Mouse (Mus musculus) adrenal gland, postnatal 25 days (tissue): Measurements from ENCODE around the gene Chst1. TPM values are rescaled to one million over a fixed set of nuclear protein-coding genes. Genes with fewer than 3 reads are reported as not detected.
A peak's percentile ranks its signal among the peaks of the same experiment; 100 is the strongest.

Experiments used
- DNase-seq: peaks from one replicate; pipeline ENCODE4 v3.0.0; 2021; ENCODE audit warnings: mixed read lengths
- long read RNA-seq: library from polyadenylated mRNA; stranded (forward); transcript quantifications from one replicate; pipeline ENCODE4 v2.0.0, GENCODE M21; 2021
- total RNA-seq: library from RNA; stranded (reverse); gene quantifications from 2 replicates; pipeline ENCODE4 v1.2.3, GENCODE M21; 2021

The Chst1 gene
- 12.8 and 13.5 TPM in 2 replicates for total RNA-seq
- long read RNA-seq, transcript Chst1-201 (3 exons, 2,680 nt), result major isoform, 18 of 20 reads
- long read RNA-seq, partial matches to known transcripts, result 2 of 20 reads
- long read RNA-seq, other reads (novel, unspliced or antisense), result 0 of 20 reads

DNA sequence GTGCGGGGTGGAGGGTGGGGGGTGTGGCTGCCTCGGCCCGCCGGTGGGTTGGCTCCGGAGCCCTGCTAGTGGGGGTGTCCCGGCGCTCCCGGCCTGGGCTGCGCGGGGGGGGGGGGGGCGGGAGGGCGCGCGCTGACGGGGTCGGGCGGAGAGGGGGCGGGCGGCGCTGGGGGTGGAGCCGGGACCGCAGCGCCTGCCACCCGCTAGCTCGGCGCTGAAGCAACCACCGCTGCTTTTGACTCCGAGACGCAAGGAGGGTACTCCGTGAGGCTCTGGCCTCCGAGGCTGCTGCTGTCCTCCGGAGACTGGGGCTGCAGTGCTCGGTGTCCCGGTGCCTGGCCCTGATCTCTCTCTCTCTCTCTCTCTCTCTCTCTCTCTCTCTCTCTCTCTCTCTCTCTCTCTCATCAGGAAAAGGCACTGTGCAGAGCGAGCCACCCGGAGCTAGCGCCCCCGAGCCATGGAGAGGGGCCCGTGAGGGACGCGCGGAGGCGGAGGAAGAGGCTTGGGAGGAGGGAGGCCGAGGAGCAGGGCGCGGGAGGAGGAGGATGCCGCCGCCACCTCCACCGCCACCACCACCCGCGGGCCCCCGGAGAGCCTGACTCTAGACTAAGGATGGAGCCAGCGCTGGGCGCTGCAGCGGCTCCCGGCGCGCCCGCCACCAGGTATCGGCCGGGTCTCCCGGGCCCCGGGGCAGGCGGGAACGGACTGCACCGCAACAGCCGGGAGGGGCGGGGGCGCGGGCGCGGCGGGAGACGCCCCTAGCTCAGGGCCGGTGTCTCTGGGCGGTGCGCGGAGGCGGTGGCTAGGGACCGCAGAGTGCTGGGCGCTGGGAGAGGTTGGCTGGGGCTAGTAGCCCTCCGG lies at the start of gene Chst1:
TSS of gene Chst1 (plus strand) at position 221 of the 861 bp plus-strand sequence.
- DNase-seq, result peak; percentile 61

DNA sequence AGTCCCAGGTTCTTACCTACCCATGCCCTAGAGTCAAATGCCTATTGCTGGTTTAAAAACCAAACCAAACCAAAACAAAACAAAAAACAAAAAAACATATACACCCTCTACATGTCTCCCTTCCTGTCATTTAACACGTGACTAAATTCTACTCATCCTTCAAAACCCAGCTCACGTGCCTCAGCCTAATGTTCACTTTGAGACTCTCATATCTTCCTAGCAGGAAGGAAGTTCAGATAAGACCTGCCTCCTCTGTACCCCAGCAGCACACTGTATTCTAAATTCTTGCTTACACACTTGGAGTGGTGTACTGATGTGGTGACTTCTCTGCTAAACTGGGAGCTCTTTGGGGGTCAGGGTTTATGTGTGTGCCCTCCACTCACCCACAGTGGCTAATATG lies 49.5 kb upstream of the Chst1 start:
- DNase-seq, result no peak

DNA sequence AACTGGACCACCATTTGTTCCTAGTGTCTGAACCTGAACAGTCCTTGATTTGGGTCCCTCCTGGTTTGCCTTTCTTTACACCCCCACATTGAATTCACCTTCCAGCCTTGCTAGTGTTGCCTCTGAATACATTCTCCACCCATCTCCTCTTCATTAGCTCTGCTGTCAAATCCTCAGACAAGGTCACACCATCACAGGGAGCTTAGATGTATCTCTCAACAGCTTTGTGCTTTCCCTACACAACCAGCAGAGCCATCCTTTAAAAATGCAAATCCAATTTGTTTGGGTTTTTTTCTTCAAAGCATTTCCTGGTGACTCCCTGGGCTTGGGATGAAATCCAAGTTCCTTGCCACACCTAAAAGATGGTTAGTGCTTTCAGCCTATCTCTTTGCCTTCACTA lies 45.0 kb upstream of the Chst1 start:
- no peak for DNase-seq

DNA sequence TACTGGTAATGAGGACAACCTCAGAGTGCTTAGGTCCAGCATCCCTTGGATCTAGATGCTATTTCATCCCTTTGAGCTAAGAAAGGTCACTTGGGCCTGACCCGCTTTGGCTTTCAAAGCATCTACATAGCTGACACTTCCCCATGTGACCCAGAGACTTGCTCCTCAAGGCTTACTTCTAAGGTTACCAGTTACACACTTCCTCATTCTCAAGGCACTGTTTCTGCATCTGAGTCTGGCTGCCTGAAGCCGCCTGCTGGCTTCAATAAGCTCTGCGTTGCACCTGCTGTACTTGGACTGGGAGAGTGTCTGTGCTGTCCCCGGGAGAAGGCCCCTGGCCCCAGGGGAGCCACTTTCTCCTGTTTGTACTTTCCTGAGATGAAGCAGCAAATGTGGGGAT lies 36.6 kb upstream of the Chst1 start:
- DNase-seq, result no peak

DNA sequence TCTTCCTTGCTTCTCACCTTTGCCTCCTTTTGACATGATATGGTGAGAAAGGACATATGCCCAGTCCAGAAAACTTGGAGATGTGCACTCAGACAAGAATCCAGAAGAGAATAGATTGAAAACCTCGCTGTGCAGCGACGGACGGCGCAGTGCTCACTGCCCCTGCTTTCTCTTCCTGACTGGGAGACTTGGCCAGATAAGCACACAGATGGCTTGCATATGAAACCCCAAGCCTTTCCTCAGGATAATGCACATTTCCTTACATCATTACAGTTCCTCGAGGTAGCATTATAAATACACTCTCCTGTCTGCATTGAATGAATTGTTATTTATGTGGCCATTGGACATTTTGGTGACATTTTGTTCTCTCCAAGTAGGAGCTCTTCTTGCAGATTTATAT lies 28.9 kb upstream of the Chst1 start:
- DNase-seq, result no peak

DNA sequence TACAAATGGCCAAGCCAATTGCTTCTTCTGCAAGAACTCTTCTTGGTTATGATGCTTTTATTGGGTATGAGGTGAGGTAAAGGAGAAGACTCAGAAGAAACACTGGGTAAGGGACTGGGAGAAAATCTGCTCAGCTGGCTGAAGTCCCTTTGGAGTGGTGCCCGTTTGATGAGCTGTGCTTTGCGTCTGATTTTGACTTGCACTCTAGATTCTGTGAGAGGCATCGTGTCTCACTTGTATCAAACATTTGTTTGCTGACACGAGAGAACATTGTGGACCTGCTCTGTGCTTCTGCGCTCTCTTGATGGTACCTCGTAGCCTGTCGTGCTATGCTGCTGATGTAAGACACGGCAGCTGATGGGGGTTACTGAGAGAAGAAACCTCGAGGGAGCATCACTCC lies 21.7 kb upstream of the Chst1 start:
- DNase-seq, result no peak

DNA sequence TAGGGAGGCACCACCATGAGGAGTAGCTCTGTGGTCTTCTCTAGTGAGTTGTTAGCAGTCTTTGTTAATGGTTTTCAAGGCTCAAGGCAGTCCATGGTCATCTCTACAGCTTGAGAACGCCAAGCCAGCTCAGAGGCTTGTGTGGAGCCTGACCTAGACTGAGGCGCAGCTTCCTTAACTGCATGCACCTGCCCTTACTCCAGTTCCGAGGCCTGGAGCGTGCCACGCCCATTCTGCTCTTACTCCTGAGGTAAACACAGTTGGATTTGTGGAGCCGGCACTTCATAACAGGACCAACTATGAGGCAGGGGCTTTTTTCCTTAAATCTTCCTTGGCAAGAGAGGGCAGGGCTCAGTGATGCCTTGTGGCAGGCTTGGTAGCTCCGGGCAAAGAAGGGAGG lies 18.2 kb upstream of the Chst1 start:
- DNase-seq, result no peak

DNA sequence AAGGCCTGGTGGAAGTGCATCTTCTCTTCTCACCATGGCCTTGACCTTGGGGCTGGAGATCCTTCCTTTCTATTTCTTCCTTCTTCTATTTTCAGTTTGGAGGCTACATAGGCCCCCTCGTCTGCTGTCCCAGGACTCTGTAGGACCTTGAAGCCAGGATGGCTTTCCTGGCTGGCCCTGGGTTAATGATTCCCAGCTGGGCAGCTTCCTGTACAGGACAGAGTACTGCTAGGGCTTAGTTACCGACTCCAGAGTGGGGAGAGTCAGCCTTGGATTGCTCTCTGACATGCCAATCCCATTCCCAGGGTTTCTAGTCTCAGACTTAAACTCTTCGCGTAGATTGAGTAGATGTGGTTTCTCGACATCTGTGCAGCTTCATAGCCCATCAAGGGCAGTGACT lies 16.9 kb upstream of the Chst1 start:
- DNase-seq, result no peak

DNA sequence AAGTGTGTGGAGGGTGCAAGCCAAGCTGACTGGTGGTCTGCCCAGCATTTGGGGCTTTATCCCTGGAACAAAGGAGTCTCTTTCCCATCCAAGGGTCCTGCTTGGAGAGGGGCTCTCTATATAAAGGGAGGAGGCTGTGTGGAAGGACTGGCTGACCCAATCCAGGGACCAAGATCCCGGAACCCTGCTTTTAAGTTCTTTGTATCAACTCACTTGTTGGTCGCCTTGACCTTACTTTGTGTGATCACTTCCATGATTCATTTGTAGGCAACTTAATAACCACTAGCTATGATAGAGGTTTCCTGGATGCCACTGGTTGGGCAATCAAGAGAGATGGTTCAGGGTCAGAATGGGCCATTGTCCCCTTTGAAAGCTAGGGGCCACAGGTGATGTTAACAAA lies 11.7 kb upstream of the Chst1 start:
- no peak for DNase-seq

DNA sequence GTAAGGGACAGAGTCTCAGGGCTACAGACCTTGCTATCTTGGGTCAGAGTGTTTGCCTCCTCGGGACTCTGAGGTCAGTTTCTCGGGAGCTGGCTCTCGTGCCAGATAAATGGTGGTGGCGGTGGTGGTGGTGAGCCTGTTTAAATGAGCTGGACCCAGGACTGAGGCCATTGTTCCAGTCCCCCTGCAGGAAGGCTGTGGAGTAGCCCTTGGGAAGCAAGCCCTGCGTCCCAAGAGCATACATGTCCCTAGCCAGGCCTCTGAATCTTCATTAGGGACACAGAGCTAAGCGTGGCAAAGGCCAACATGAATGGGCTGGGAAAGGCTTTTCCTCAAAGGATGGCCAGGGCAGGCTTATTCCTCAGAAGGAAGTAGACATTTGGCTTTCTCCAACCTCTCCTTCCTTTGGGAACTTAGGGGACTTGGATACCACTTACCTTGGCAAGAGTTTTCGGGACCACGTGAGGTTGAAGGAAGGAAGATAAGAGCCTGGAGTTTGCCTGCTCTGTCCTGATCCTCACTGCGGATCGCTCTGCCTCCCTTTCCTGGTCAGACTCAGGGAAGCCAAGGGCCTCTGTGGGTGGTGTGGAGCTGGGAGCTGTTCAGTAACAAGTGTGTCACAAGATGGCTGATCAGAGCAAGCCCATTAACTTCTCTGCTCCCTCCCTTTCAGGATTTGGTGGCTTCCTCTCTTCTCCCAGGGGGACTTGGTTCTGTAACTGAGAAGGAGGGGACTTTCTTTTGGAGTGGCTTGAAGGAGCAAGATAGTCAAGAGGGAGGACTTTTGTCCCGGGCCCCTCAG lies 4.4 kb upstream of the Chst1 start:
- DNase-seq, result no peak

DNA sequence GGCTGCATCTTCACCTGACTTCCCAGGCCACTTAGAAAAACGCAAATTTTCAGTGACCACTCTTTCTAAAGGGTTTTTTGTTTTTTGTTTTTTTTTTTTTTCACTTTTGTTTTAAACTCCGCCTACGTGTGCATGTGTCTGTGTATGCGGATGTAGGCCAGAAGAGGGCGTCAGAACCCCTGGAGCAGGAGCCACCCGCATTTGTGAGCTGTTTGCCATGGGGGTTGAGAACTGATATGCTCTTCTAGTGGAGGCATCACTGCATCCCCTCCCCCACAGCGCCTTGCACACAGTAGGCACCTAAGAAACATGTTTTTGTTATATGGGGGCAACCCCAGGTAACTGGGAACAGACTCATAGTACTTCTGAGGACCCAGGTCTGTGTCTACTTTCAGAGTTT lies 2.2 kb upstream of the Chst1 start:
- DNase-seq, result no peak

DNA sequence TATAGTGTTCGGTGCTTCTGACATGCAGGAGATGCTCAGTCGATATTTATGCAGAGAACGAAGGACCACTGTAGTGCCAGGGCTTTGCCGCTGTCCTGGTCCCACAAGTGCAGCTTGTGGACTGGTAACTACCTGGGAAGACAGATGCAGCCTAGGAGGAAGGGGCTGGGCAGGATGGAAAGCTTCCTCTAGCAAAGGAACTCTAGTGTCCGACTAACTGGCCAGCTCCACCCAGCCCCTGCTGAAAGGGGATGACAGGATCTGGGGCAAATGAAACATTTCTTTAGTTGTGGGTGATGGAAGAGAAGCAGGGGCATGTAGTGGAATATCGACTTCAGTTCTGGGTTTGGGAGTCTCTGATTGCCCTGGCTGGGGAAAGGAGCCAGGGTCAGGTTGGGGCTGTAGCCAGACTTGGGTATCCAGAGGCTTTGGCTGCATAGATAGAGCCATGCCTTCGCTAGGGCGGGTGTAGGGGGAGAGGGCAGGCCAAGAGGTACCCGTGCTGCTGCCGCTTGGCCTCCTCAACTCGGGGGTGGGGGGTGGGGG lies 493 bp upstream of the Chst1 start:
- no peak for DNase-seq

DNA sequence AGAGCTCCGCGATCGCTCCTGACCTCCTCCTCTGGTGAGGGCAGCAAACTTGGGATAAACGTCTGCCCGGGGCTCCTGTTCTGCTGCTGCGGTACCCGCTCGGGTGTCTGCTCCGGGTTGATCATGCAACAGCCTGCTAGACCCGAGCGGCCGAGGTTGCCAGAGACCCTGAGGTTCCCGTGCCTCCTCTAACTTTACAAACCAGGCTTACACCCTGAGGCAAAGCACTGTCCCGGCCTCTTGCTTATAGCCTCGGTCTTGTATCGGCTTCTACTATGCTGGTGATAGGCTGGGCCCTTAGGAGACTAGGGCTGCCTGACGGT lies 802 bp downstream of the Chst1 start:
- no peak for DNase-seq

DNA sequence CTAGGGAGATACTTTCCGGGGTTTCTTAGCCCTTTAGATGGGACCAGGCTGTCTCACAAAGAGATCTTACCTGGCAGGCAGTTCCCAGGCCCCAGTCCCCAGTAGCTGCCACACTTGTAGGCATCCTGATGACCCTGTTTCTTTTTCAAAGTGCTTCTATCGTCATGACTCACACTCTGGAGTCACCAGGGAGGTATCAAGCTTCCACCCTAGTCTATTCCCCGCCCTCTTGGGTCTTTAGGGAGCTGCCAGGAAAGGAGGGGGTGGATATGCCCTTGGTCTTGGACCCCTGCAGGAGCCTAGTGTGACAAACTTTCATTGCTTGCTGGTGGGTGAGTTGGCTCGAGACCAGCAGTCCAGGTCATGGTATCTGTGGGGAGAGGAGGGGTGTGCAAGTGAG lies 1.7 kb downstream of the Chst1 start:
- DNase-seq, result no peak

DNA sequence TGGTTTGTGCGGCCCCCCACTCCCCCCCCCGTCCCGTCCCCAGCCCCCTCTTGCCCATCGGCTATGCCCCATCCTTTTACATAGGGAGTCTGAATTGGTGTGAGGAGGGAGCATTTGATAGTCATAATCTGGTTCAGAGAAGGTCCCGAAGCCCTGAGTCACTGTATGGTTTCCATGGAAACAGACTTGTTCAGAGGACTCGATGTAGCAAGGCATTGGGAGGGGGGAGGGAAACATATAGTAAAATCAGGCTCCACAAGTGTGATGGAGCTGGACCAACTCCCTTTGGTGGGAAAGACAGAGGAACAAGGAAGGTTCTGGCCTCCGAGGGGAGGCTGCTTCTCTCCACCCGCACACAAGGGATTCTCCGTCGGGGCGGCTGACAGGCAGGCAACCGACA lies 2.6 kb downstream of the Chst1 start:
- no peak for DNase-seq

DNA sequence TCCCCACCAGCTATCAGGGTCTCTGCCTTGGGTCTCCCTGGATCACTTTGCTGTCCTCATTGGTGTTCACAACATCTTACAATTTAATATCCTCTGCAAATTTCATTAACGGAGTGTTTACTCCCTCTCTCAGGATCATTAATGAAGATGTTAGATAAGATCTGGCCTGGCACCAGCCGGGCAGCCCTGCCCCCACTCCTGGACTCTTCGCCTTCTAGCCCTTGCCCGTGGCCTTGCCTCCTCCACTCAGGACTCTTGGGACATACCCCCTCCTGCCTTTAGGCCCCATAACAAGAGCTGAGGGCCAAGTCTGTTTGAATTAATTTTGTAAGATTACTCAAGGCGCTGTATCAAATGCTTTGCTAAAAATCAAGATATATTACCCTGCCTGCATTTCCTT lies 4.1 kb downstream of the Chst1 start:
- no peak for DNase-seq

DNA sequence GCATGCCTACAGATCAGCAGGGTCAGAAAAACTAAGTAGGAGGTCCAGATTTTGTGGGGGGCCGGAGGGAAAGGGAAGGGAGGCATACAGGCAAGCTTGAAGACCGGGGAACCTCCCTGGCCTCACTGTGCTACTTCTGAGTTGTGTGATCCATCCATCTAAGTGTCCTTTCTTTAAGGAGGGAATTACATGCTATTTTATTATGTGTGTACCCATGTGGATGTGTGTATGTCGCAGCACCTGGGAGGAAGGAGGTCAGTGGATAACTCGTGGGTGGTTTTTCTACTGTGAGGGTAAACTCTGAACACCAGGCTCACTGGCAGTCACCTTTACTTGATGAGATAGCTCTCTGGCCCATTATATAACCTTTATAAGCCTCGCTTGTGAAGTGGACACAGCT lies 5.1 kb downstream of the Chst1 start:
- DNase-seq, result no peak

DNA sequence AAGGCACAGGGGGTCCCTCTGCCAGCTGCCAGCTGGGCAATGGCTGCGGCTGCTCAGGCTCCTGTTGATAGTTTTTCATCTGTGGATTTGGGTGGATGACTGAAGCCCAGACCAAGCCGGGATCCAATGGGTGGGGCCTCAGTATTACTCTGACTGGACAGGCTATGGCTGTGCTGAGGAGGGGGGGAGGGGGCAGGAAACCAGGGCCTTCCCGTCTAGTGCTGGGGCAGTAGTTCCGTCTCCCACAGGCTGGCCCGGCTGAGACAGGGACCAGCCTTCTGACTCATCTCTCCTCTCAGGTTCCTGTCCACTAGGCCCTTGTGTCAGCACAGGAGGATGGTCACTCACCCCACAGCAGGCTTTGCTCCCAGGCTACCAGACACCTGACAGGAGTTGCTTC lies 6.5 kb downstream of the Chst1 start:
- DNase-seq, result no peak

DNA sequence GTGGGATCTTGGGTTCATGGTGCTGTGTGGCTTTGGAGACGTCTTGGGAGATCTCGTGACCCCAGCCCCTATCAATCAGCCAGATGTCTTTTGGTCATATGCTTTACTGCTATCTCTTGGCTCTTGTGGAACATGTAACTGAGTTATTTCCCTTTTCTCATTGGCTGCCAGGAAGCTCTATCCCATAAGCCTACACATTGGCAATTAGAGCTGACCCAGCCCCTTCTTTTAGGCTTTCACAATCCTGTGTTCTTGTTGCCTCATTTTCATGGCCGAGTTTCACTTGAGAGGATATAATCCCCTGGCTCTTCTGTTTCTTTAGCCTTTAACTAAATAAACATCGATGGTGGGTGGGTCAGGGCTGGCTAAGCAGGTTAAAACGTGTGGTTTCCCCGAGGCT lies 7.6 kb downstream of the Chst1 start:
- no peak for DNase-seq

DNA sequence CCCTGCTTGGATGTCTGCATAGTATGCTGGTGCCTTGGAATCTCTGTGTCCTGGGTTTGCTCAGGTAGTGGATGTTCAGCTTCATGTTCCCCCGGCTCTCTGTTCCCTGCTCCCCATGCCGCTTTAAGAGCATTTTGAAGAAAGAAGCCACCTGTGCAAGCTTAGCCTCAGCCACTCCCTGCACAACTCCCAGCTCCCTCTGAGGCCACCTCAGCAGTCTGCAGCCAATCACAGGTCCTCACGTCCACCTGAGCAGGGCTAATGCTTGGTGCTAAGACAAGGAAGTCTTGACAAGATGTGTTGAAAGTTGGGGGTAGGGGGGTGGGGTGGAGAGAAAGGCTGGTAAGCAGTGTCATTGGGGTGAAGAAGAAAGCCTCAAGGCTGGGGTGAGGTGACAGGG lies 8.1 kb downstream of the Chst1 start:
- DNase-seq, result no peak

DNA sequence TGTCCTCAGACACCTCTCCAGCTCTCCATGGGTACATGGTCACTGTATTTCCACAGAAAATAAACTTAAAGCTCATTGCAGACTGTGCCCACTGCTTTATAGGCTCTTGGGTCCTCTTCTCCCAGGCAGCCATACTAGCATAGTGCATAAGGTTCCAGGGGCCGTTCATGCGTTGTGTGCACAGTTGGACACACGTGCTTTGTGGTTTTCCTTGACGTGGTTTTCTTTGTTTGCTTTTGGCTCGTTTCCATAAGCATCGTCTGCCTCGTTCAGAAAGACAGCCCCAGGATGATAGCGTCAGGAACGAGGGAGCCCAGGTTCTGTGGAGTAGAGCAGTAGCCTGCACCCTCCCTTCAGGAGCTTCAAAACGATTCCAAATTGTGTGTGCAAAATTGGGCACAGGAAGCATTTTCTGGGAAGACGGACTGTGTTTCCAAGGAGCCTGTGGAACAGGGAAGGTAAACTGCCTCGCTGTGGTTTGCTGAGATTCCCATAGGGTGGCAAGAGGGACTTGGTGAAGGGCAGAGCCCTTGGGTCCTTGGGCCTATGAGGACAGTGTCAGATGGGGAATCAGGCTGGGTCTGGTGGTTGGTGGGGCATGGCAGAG lies 8.6 kb downstream of the Chst1 start:
- DNase-seq, result no peak

DNA sequence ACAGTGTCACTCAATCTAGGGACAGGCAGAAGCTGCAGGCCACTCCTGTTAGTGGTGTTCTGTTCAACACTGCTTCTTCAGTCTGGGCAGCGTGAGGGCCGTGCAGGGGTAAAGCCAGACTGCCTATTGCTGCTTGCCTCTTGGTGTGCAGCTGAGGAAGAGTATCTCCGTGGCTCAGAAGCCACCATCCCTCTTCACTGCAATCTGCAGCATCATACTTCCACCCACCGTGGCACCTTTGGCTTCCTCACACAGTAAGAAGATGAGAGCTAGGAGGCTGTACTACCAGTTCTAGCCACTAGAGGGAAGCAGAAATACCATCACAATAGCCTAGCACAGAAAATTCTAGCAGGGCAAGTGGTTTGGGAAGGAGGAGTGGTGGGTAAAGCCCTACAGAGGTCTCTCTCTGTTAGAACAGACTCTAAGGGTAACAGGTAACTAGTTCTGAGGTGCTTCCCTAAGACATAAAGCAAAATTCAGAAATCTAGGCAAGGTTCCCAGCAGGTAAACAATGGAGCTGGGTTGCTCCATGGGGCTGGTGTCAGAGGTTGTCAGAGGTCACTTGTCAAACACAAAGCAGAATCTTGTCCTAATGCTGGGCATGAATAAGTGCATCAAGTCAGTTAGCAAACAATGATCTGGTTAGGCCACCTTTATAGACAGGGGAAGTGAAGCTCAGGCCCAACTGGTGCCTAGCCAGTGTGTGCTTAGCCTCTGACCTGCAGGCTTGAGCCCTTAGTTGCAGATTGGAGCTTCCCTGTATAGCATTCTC lies 9.5 kb downstream of the Chst1 start:
- DNase-seq, result no peak
